Mouse (Mus musculus) heart, embryonic 14.5 days (tissue): Measurements from ENCODE around the gene 1110017D15Rik. TPM values are rescaled to one million over a fixed set of nuclear protein-coding genes. Genes with fewer than 3 reads are reported as not detected.

ENCODE experiments used
- ATAC-seq: fragments of 200-750 bp; cut with Nextera tagmentation; 2 replicates; pipeline ENCODE4 v1.8.0; 2017; ENCODE audit warnings: low read depth, moderate TSS enrichment; ENCODE audit not compliant: insufficient number of reproducible peaks, insufficient read depth, low FRiP score
- H3K27ac ChIP-seq, 2 experiments: fragments of 200-500 bp in 1 of 2; fragments of 300-500 bp in 1 of 2; sonication (generic) in 1 of 2; replicated peaks in 1 of 2; 2 replicates each; pipeline ENCODE4 v1.5.1; 2012 to 2014; ENCODE audit warnings: low read depth in 2 of 2, low read length in 2 of 2, control low read depth in 1 of 2, mild to moderate bottlenecking in 1 of 2, mixed read lengths in 1 of 2; ENCODE audit not compliant: control insufficient read depth in 1 of 2, insufficient read depth in 1 of 2
- H3K27me3 ChIP-seq: fragments of 300-500 bp; sonication (generic); 2 replicates; pipeline ENCODE4 v1.6.1; 2014; ENCODE audit warnings: mild to moderate bottlenecking, low read length, control low read depth; ENCODE audit not compliant: control insufficient read depth, insufficient read depth
- H3K36me3 ChIP-seq: fragments of 300-500 bp; sonication (generic); 2 replicates; pipeline ENCODE4 v1.6.1; 2014; ENCODE audit warnings: mild to moderate bottlenecking, control low read depth, low read length, mixed read lengths; ENCODE audit not compliant: control insufficient read depth, insufficient read depth
- H3K4me1 ChIP-seq, 2 experiments: fragments of 200-500 bp in 1 of 2; fragments of 300-500 bp in 1 of 2; sonication (generic) in 1 of 2; 2 replicates each; pipeline ENCODE4 v1.6.1; 2012 to 2014; ENCODE audit warnings: low read length in 2 of 2, control low read depth in 1 of 2, mixed read lengths in 1 of 2; ENCODE audit not compliant: control insufficient read depth in 2 of 2, insufficient read depth in 2 of 2
- H3K4me2 ChIP-seq: fragments of 300-500 bp; sonication (generic); 2 replicates; pipeline ENCODE4 v1.6.1; 2014; ENCODE audit warnings: mild to moderate bottlenecking, low read length
- H3K4me3 ChIP-seq, 2 experiments: fragments of 200-500 bp in 1 of 2; fragments of 300-500 bp in 1 of 2; sonication (generic) in 1 of 2; 2 replicates each; pipeline ENCODE4 v1.5.1; 2012 to 2014; ENCODE audit warnings: low read length in 2 of 2, mild to moderate bottlenecking in 2 of 2, control low read depth in 1 of 2, low read depth in 1 of 2, moderate library complexity in 1 of 2; ENCODE audit not compliant: control insufficient read depth in 1 of 2, insufficient read depth in 1 of 2
- H3K9ac ChIP-seq: fragments of 300-500 bp; sonication (generic); 2 replicates; pipeline ENCODE4 v1.6.1; 2014; ENCODE audit warnings: mild to moderate bottlenecking, low read length
- H3K9me3 ChIP-seq: fragments of 300-500 bp; sonication (generic); 2 replicates; pipeline ENCODE4 v1.6.1; 2016; ENCODE audit warnings: low read length, control low read depth; ENCODE audit not compliant: control insufficient read depth
- WGBS: fragments of 180-500 bp; shearing (Covaris S2); extraction: QIAGEN DNeasy Blood & Tissue Kit; methylation state at CpG from one replicate; pipeline ENCODE4 v1.1.7; 2014; 5-methylcytosine and 5-hydroxymethylcytosine counted together
- polyA plus RNA-seq: library from polyadenylated mRNA; unstranded; fragments of >200 nt; fragmentation: Nextera tagmentation; extraction: Ambion mirVana; gene quantifications from 2 replicates; pipeline ENCODE4 v1.2.1, GENCODE M21; 2014

The 1110017D15Rik gene
- polyA plus RNA-seq, 1 experiment from 2014 or later: 0.30 TPM

GRCm38 (mm10) chr4:41526553-41526952, 9.4 kb upstream of the 1110017D15Rik start:
- no peaks in the 10 kb centered on the region for H3K9me3 ChIP-seq
- no peaks in the 10 kb centered on the region for H3K36me3 ChIP-seq
- no peak overlapping the region for H3K9ac ChIP-seq
- 0 out of 2 replicates have a peak, but pooled peaks cover 6% of the 10 kb centered on the region for H3K27me3 ChIP-seq
- peaks cover 5 to 10% of the 10 kb centered on the region in 2 experiments; a peak in 3 of 4 replicates for H3K4me1 ChIP-seq
- H3K4me3 ChIP-seq: no peak overlapping the region
- no peak for ATAC-seq
- H3K4me2 ChIP-seq: no peak overlapping the region
- WGBS: 68% methylated on average over 7 of the region's 7 CpGs
- no peak overlapping the region for H3K27ac ChIP-seq

GRCm38 (mm10) chr4:41524829-41525228, 7.7 kb upstream of the 1110017D15Rik start:
- Histone ChIP-seq H3K9ac (no peak overlapping the region), H3K4me1 (peaks cover 5 to 10% of the 10 kb centered on the region in 2 experiments; a peak in 3 of 4 replicates), H3K27ac (no peak overlapping the region), H3K4me3 (no peak overlapping the region), H3K36me3 (no peaks in the 10 kb centered on the region), H3K9me3 (no peaks in the 10 kb centered on the region), H3K4me2 (no peak overlapping the region), H3K27me3 (0 out of 2 replicates have a peak, but pooled peaks cover 6% of the 10 kb centered on the region)
- ATAC-seq: no peak
- 60% methylated on average over 9 of the region's 9 CpGs for WGBS

GRCm38 (mm10) chr4:41523839-41524238, 6.7 kb upstream of the 1110017D15Rik start:
- Histone ChIP-seq H3K9ac (no peak overlapping the region), H3K9me3 (no peaks in the 10 kb centered on the region), H3K4me3 (no peak overlapping the region), H3K4me1 (peaks cover 5 to 10% of the 10 kb centered on the region in 2 experiments; a peak in 3 of 4 replicates), H3K36me3 (no peaks in the 10 kb centered on the region), H3K27ac (no peak overlapping the region), H3K27me3 (0 out of 2 replicates have a peak, but pooled peaks cover 6% of the 10 kb centered on the region), H3K4me2 (no peak overlapping the region)
- 61% methylated on average over 7 of the region's 7 CpGs for WGBS
- no peak for ATAC-seq

- Histone ChIP-seq H3K4me2 (no peak overlapping the region), H3K4me1 (peaks cover 0 to under 1% of the 10 kb centered on the region in 2 experiments; a peak in 1 of 4 replicates), H3K27ac (no peak overlapping the region), H3K36me3 (no peaks in the 10 kb centered on the region), H3K9me3 (no peaks in the 10 kb centered on the region), H3K9ac (no peak overlapping the region), H3K27me3 (0 out of 2 replicates have a peak, but pooled peaks cover 6% of the 10 kb centered on the region), H3K4me3 (no peak overlapping the region)
- WGBS: 41% methylated on average over 5 of the region's 5 CpGs
- no peak for ATAC-seq
Observed at GRCm38 (mm10) chr4:41522788-41523187, 5.7 kb upstream of the 1110017D15Rik start.

- WGBS: 87% methylated on average over 6 of the region's 6 CpGs
- Histone ChIP-seq H3K4me3 (no peak overlapping the region), H3K9ac (no peak overlapping the region), H3K36me3 (no peaks in the 10 kb centered on the region), H3K4me2 (no peak overlapping the region), H3K9me3 (no peaks in the 10 kb centered on the region), H3K4me1 (no peaks in the 10 kb centered on the region), H3K27ac (no peak overlapping the region), H3K27me3 (0 out of 2 replicates have a peak, but pooled peaks cover 6% of the 10 kb centered on the region)
- no peak for ATAC-seq
Observed at GRCm38 (mm10) chr4:41522136-41522535, 5.0 kb upstream of the 1110017D15Rik start.

- no peak overlapping the region for H3K9ac ChIP-seq
- no peak overlapping the region for H3K4me2 ChIP-seq
- 40% methylated on average over 14 of the region's 14 CpGs for WGBS
- H3K4me3 ChIP-seq: no peak overlapping the region
- H3K9me3 ChIP-seq: no peaks in the 10 kb centered on the region
- no peaks in the 10 kb centered on the region for H3K4me1 ChIP-seq
- no peak overlapping the region for H3K27ac ChIP-seq
- ATAC-seq: no peak
- 0 out of 2 replicates have a peak, but pooled peaks cover 6% of the 10 kb centered on the region for H3K27me3 ChIP-seq
- no peaks in the 10 kb centered on the region for H3K36me3 ChIP-seq
Observed at GRCm38 (mm10) chr4:41520641-41521040, 3.5 kb upstream of the 1110017D15Rik start.

- H3K4me2 ChIP-seq: no peak overlapping the region
- no peak overlapping the region for H3K4me3 ChIP-seq
- H3K9ac ChIP-seq: no peak overlapping the region
- no peaks in the 10 kb centered on the region for H3K36me3 ChIP-seq
- no peaks in the 10 kb centered on the region for H3K9me3 ChIP-seq
- H3K4me1 ChIP-seq: no peaks in the 10 kb centered on the region
- WGBS: 84% methylated on average over 5 of the region's 5 CpGs
- H3K27ac ChIP-seq: no peak overlapping the region
- 0 out of 2 replicates have a peak, but pooled peaks cover 6% of the 10 kb centered on the region for H3K27me3 ChIP-seq
- ATAC-seq: no peak
Observed at GRCm38 (mm10) chr4:41519195-41519594, 2.1 kb upstream of the 1110017D15Rik start.

GRCm38 (mm10) chr4:41518349-41518748, 1.2 kb upstream of the 1110017D15Rik start:
- Histone ChIP-seq H3K36me3 (no peaks in the 10 kb centered on the region), H3K27me3 (peaks cover 6% of the 10 kb centered on the region; the same call in 1 of the 2 replicates), H3K27ac (no peak overlapping the region), H3K4me3 (no peak overlapping the region), H3K9ac (no peak overlapping the region), H3K4me1 (no peaks in the 10 kb centered on the region), H3K4me2 (no peak overlapping the region), H3K9me3 (no peaks in the 10 kb centered on the region)
- 69% methylated on average over 7 of the region's 7 CpGs for WGBS
- no peak for ATAC-seq
